Mouse (Mus musculus) liver, embryonic 13.5 days (tissue): Measurements from ENCODE around the gene Akr1c6. TPM values are rescaled to one million over a fixed set of nuclear protein-coding genes. Genes with fewer than 3 reads are reported as not detected.
"Not testable (repeated sequence)": the region's sequence is repeated elsewhere in the genome, so short reads cannot be mapped to it uniquely, and the experiment has no call there.

Experiments
- ATAC-seq: fragments of 200-750 bp; cut with Nextera tagmentation; 2 replicates; pipeline ENCODE4 v1.8.0; 2017; ENCODE audit warnings: low read depth, mild to moderate bottlenecking, moderate number of reproducible peaks, moderate library complexity
- DNase-seq: peaks from one replicate; pipeline ENCODE4 v3.0.0; 2022
- H3K27ac ChIP-seq: fragments of 300-500 bp; sonication (generic); 2 replicates; pipeline ENCODE4 v1.5.1; 2015; ENCODE audit warnings: moderate library complexity, mild to moderate bottlenecking, inconsistent platforms
- H3K27me3 ChIP-seq: fragments of 300-500 bp; sonication (generic); 2 replicates; pipeline ENCODE4 v1.6.1; 2015; ENCODE audit warnings: mild to moderate bottlenecking, inconsistent platforms
- H3K36me3 ChIP-seq: fragments of 300-500 bp; sonication (generic); 2 replicates; pipeline ENCODE4 v1.6.1; 2015; ENCODE audit warnings: mild to moderate bottlenecking, inconsistent platforms
- H3K4me1 ChIP-seq: fragments of 300-500 bp; sonication (generic); replicated peaks from 2 replicates; pipeline ENCODE4 v1.6.1; 2015; ENCODE audit warnings: inconsistent platforms
- H3K4me2 ChIP-seq: fragments of 300-500 bp; sonication (generic); 2 replicates; pipeline ENCODE4 v1.6.1; 2015; ENCODE audit warnings: inconsistent platforms, mild to moderate bottlenecking, moderate library complexity
- H3K4me3 ChIP-seq: fragments of 300-500 bp; sonication (generic); replicated peaks from 2 replicates; pipeline ENCODE4 v1.5.1; 2015; ENCODE audit warnings: mild to moderate bottlenecking, inconsistent platforms
- H3K9ac ChIP-seq: fragments of 300-500 bp; sonication (generic); 2 replicates; pipeline ENCODE4 v1.6.1; 2015; ENCODE audit warnings: mild to moderate bottlenecking, inconsistent platforms
- H3K9me3 ChIP-seq: fragments of 300-500 bp; sonication (generic); replicated peaks from 2 replicates; pipeline ENCODE4 v1.6.1; 2016; ENCODE audit warnings: inconsistent platforms
- WGBS: fragments of 180-500 bp; shearing (Covaris S2); methylation state at CpG from one replicate; pipeline ENCODE4 v1.1.7; 2015; ENCODE audit not compliant: insufficient replicate concordance; 5-methylcytosine and 5-hydroxymethylcytosine counted together
- polyA plus RNA-seq: library from polyadenylated mRNA; unstranded; fragments of >200 nt; fragmentation: Nextera tagmentation; extraction: Ambion mirVana; gene quantifications from 2 replicates; pipeline ENCODE4 v1.2.1, GENCODE M21; 2015

The Akr1c6 gene
- 0.93 and 1.1 TPM in 2 replicates for polyA plus RNA-seq

- Histone ChIP-seq H3K27me3 (no peaks in the 10 kb centered on the region), H3K36me3 (no peaks in the 10 kb centered on the region), H3K9me3 (no peaks in the 10 kb centered on the region), H3K4me1 (no peaks in the 10 kb centered on the region), H3K4me3 (no peak within 1 kb of the TSS), H3K4me2 (no peak within 1 kb of the TSS), H3K9ac (no peak within 1 kb of the TSS), H3K27ac (no peak within 1 kb of the TSS)
- ATAC-seq (no peak), DNase-seq (no peak)
Observed at GRCm38 (mm10) chr13:4434006-4434405, at the start of gene Akr1c6. Akr1c6 (plus strand) TSS chr13:4434306.

GRCm38 (mm10) chr13:4384918-4385317 lies 49.2 kb upstream of the Akr1c6 start:
- Histone ChIP-seq H3K4me2 (no peak overlapping the region), H3K4me1 (no peaks in the 10 kb centered on the region), H3K9ac (no peak overlapping the region), H3K27me3 (no peaks in the 10 kb centered on the region), H3K4me3 (no peak overlapping the region), H3K27ac (no peak overlapping the region), H3K9me3 (no peaks in the 10 kb centered on the region), H3K36me3 (no peaks in the 10 kb centered on the region)
- no peak for DNase-seq
- no peak for ATAC-seq
- WGBS, result 50% methylated on average over 1 of the region's 1 CpGs

GRCm38 (mm10) chr13:4385541-4385940 lies 48.6 kb upstream of the Akr1c6 start:
- DNase-seq (no peak), ATAC-seq (no peak)
- H3K4me2 ChIP-seq, result no peak overlapping the region
- no peak overlapping the region for H3K27ac ChIP-seq
- no peak overlapping the region for H3K9ac ChIP-seq
- no peaks in the 10 kb centered on the region for H3K36me3 ChIP-seq
- no peaks in the 10 kb centered on the region for H3K27me3 ChIP-seq
- no peaks in the 10 kb centered on the region for H3K4me1 ChIP-seq
- H3K4me3 ChIP-seq, result no peak overlapping the region
- H3K9me3 ChIP-seq, result no peaks in the 10 kb centered on the region

- no peak overlapping the region for H3K4me2 ChIP-seq
- no peak overlapping the region for H3K4me3 ChIP-seq
- 50% methylated on average over 2 of the region's 2 CpGs for WGBS
- no peaks in the 10 kb centered on the region for H3K9me3 ChIP-seq
- no peaks in the 10 kb centered on the region for H3K27me3 ChIP-seq
- no peak overlapping the region for H3K9ac ChIP-seq
- no peak for ATAC-seq
- no peak for DNase-seq
- no peaks in the 10 kb centered on the region for H3K36me3 ChIP-seq
- H3K4me1 ChIP-seq, result no peaks in the 10 kb centered on the region
- H3K27ac ChIP-seq, result no peak overlapping the region
Observed at GRCm38 (mm10) chr13:4388762-4389446, 45.2 kb upstream of the Akr1c6 start.

- H3K4me2 ChIP-seq, DNase-seq, H3K27ac ChIP-seq, H3K9me3 ChIP-seq, H3K4me1 ChIP-seq, H3K36me3 ChIP-seq, H3K9ac ChIP-seq, ATAC-seq, H3K4me3 ChIP-seq, H3K27me3 ChIP-seq: not testable (repeated sequence)
- 38% methylated on average over 1 of the region's 1 CpGs for WGBS
Observed at GRCm38 (mm10) chr13:4400360-4400759, 33.7 kb upstream of the Akr1c6 start.

- WGBS, result 57% methylated on average over 2 of the region's 2 CpGs
- no peak for ATAC-seq
- Histone ChIP-seq H3K4me1 (no peaks in the 10 kb centered on the region), H3K9me3 (0 out of 2 replicates have a peak, but pooled peaks cover 3% of the 10 kb centered on the region), H3K4me3 (no peak overlapping the region), H3K27ac (no peak overlapping the region), H3K27me3 (no peaks in the 10 kb centered on the region), H3K4me2 (no peak overlapping the region), H3K36me3 (no peaks in the 10 kb centered on the region), H3K9ac (no peak overlapping the region)
- DNase-seq, result no peak
Observed at GRCm38 (mm10) chr13:4400831-4401230, 33.3 kb upstream of the Akr1c6 start.

GRCm38 (mm10) chr13:4402221-4402620 lies 31.9 kb upstream of the Akr1c6 start:
- no peak overlapping the region for H3K4me2 ChIP-seq
- H3K9ac ChIP-seq, result no peak overlapping the region
- DNase-seq, result no peak
- no peak for ATAC-seq
- no peak overlapping the region for H3K4me3 ChIP-seq
- no peaks in the 10 kb centered on the region for H3K27me3 ChIP-seq
- no peaks in the 10 kb centered on the region for H3K4me1 ChIP-seq
- no peak overlapping the region for H3K27ac ChIP-seq
- no peaks in the 10 kb centered on the region for H3K9me3 ChIP-seq
- no peaks in the 10 kb centered on the region for H3K36me3 ChIP-seq

- no peak for DNase-seq
- no peak for ATAC-seq
- Histone ChIP-seq H3K4me3 (no peak overlapping the region), H3K9ac (no peak overlapping the region), H3K27ac (no peak overlapping the region), H3K36me3 (no peaks in the 10 kb centered on the region), H3K4me2 (no peak overlapping the region), H3K9me3 (no peaks in the 10 kb centered on the region), H3K27me3 (no peaks in the 10 kb centered on the region), H3K4me1 (no peaks in the 10 kb centered on the region)
Observed at GRCm38 (mm10) chr13:4404726-4405125, 29.4 kb upstream of the Akr1c6 start.

- DNase-seq (no peak), ATAC-seq (no peak)
- no peaks in the 10 kb centered on the region for H3K27me3 ChIP-seq
- H3K9me3 ChIP-seq, result no peaks in the 10 kb centered on the region
- H3K27ac ChIP-seq, result no peak overlapping the region
- H3K36me3 ChIP-seq, result no peaks in the 10 kb centered on the region
- 50% methylated on average over 1 of the region's 1 CpGs for WGBS
- no peak overlapping the region for H3K9ac ChIP-seq
- no peak overlapping the region for H3K4me3 ChIP-seq
- no peak overlapping the region for H3K4me2 ChIP-seq
- H3K4me1 ChIP-seq, result no peaks in the 10 kb centered on the region
Observed at GRCm38 (mm10) chr13:4406771-4407170, 27.3 kb upstream of the Akr1c6 start.

- Histone ChIP-seq H3K36me3 (no peaks in the 10 kb centered on the region), H3K27me3 (no peaks in the 10 kb centered on the region), H3K9ac (no peak overlapping the region), H3K4me2 (no peak overlapping the region), H3K9me3 (no peaks in the 10 kb centered on the region), H3K4me1 (no peaks in the 10 kb centered on the region), H3K27ac (no peak overlapping the region), H3K4me3 (no peak overlapping the region)
- 60% methylated on average over 2 of the region's 2 CpGs for WGBS
- DNase-seq, result no peak
- no peak for ATAC-seq
Observed at GRCm38 (mm10) chr13:4428558-4428957, 5.5 kb upstream of the Akr1c6 start.

GRCm38 (mm10) chr13:4429034-4429433 lies 5.1 kb upstream of the Akr1c6 start:
- H3K4me1 ChIP-seq, result no peaks in the 10 kb centered on the region
- no peaks in the 10 kb centered on the region for H3K27me3 ChIP-seq
- H3K4me2 ChIP-seq, result no peak overlapping the region
- DNase-seq (no peak), ATAC-seq (no peak)
- H3K4me3 ChIP-seq, result no peak overlapping the region
- 36% methylated on average over 2 of the region's 2 CpGs for WGBS
- H3K9me3 ChIP-seq, result no peaks in the 10 kb centered on the region
- H3K9ac ChIP-seq, result no peak overlapping the region
- H3K36me3 ChIP-seq, result no peaks in the 10 kb centered on the region
- no peak overlapping the region for H3K27ac ChIP-seq

- H3K27ac ChIP-seq, result no peak overlapping the region
- H3K4me3 ChIP-seq, result no peak overlapping the region
- no peaks in the 10 kb centered on the region for H3K27me3 ChIP-seq
- DNase-seq (no peak), ATAC-seq (no peak)
- no peak overlapping the region for H3K9ac ChIP-seq
- H3K9me3 ChIP-seq, result no peaks in the 10 kb centered on the region
- no peaks in the 10 kb centered on the region for H3K4me1 ChIP-seq
- no peaks in the 10 kb centered on the region for H3K36me3 ChIP-seq
- 44% methylated on average over 1 of the region's 1 CpGs for WGBS
- H3K4me2 ChIP-seq, result no peak overlapping the region
Observed at GRCm38 (mm10) chr13:4431129-4431528, 3.0 kb upstream of the Akr1c6 start.
